ENCODE assay signal across 20 mouse cellular contexts in genomic region chrX:93928794-93929193, GRCm38 (mm10). TPM values are rescaled to one million over a fixed set of nuclear protein-coding genes. Genes with fewer than 3 reads are reported as not detected.
DNase-seq lines count a peak whose midpoint lies in the region; ATAC-seq and TF ChIP-seq lines count a peak whose summit lies in the region.
"Had no signal": no experiment of that assay in that cellular context is flagged by ENCODE, and none has a peak within 500 bp of the region (broad histone marks: within the 10 kb centered on the region; RNA-seq: fewer than 3 reads in every experiment).

No protein-coding gene starts in this region.

- H3K9ac ChIP-seq in liver, embryonic 12.5 days = no peak overlapping the region
- H3K9ac ChIP-seq in hindbrain, embryonic 13.5 days = no peak overlapping the region
- no peak overlapping the region for H3K9ac ChIP-seq in midbrain, embryonic 15.5 days
- H3K9ac ChIP-seq: forebrain, embryonic 15.5 days; heart, embryonic 12.5 days; limb, embryonic 12.5 days had no signal

- H3K27me3 ChIP-seq in liver, embryonic 12.5 days (replicated peaks) = no peaks in the 10 kb centered on the region
- no peaks in the 10 kb centered on the region for H3K27me3 ChIP-seq in small intestine, adult 2 months (ENCODE audit: control insufficient read depth, insufficient read depth, low read length)
- H3K27me3 ChIP-seq in hindbrain, embryonic 13.5 days = 0 out of 2 replicates have a peak, but pooled peaks cover 5% of the 10 kb centered on the region
- no peaks in the 10 kb centered on the region for H3K27me3 ChIP-seq in midbrain, embryonic 15.5 days (replicated peaks)
- H3K27me3 ChIP-seq: forebrain, embryonic 15.5 days had no signal

- H3K4me1 ChIP-seq in liver, embryonic 12.5 days = peaks cover 27% of the 10 kb centered on the region
- H3K4me1 ChIP-seq in small intestine, adult 2 months (ENCODE audit: control insufficient read depth, insufficient read depth, insufficient read length, low read length) = peaks cover 6% of the 10 kb centered on the region
- no peaks in the 10 kb centered on the region for H3K4me1 ChIP-seq in hindbrain, embryonic 13.5 days (replicated peaks)
- no peaks in the 10 kb centered on the region for H3K4me1 ChIP-seq in midbrain, embryonic 15.5 days
- H3K4me1 ChIP-seq: forebrain, embryonic 15.5 days; heart, embryonic 12.5 days; limb, embryonic 12.5 days had no signal

- no peak overlapping the region for H3K4me3 ChIP-seq in liver, embryonic 12.5 days
- H3K4me3 ChIP-seq in small intestine, adult 2 months (ENCODE audit: low read depth, low read length) = no peak overlapping the region
- no peak overlapping the region for H3K4me3 ChIP-seq in hindbrain, embryonic 13.5 days
- no peak overlapping the region for H3K4me3 ChIP-seq in midbrain, embryonic 15.5 days
- H3K4me3 ChIP-seq: forebrain, embryonic 15.5 days; heart, embryonic 12.5 days; left cerebral cortex, adult 2 months; limb, embryonic 12.5 days had no signal

- peak; percentile 71 for DNase-seq in MEL-GATA-1-ER (ENCODE audit: extremely low read depth, low read depth)
- DNase-seq in ovary, postnatal 10 days (ENCODE audit: low spot score) = no peak
- DNase-seq: adrenal gland, postnatal 25 days; cerebellum, postnatal 14 days; spleen, adult 18-20 months had no signal

- H3K4me2 ChIP-seq in liver, embryonic 12.5 days = peak overlapping the region; percentile 42
- H3K4me2 ChIP-seq in hindbrain, embryonic 13.5 days = no peak overlapping the region
- H3K4me2 ChIP-seq in midbrain, embryonic 15.5 days = no peak overlapping the region
- H3K4me2 ChIP-seq: forebrain, embryonic 15.5 days; heart, embryonic 12.5 days; limb, embryonic 12.5 days had no signal

- no peaks in the 10 kb centered on the region for H3K36me3 ChIP-seq in liver, embryonic 12.5 days
- H3K36me3 ChIP-seq in small intestine, adult 2 months (ENCODE audit: control insufficient read depth, insufficient read depth, low read length) = no peaks in the 10 kb centered on the region
- no peaks in the 10 kb centered on the region for H3K36me3 ChIP-seq in hindbrain, embryonic 13.5 days
- no peaks in the 10 kb centered on the region for H3K36me3 ChIP-seq in midbrain, embryonic 15.5 days (replicated peaks)
- H3K36me3 ChIP-seq: forebrain, embryonic 15.5 days; heart, embryonic 12.5 days; limb, embryonic 12.5 days had no signal

- TF ChIP-seq CTCF in small intestine, adult 2 months (IDR thresholded peaks at IDR 0.05; ENCODE audit: extremely low read depth, insufficient read length, insufficient replicate concordance, low read depth, low read length) = no peak

- peak; percentile 85 for ATAC-seq in erythroblast, adult 5-6 weeks (replicated peaks; ENCODE audit: low FRiP score, poor library complexity, severe bottlenecking)
- peak; percentile 96 for ATAC-seq in liver, embryonic 12.5 days
- no peak for ATAC-seq in hindbrain, embryonic 13.5 days (ENCODE audit: low FRiP score)
- ATAC-seq in midbrain, embryonic 15.5 days (replicated peaks) = no peak
- ATAC-seq: forebrain, embryonic 15.5 days; hindbrain, embryonic 16.5 days had no signal

- TF ChIP-seq POLR2A in small intestine, adult 2 months (IDR thresholded peaks at IDR 0.05; ENCODE audit: low read depth, low read length) = no peak

- H3K27ac ChIP-seq in liver, embryonic 12.5 days = peak overlapping the region; percentile 81
- peak overlapping the region; percentile 92 for H3K27ac ChIP-seq in small intestine, adult 2 months (ENCODE audit: insufficient read depth, low read depth, low read length)
- no peak overlapping the region for H3K27ac ChIP-seq in hindbrain, embryonic 13.5 days
- H3K27ac ChIP-seq in midbrain, embryonic 15.5 days = no peak overlapping the region
- H3K27ac ChIP-seq: forebrain, embryonic 15.5 days; left cerebral cortex, adult 2 months; limb, embryonic 12.5 days had no signal

- H3K9me3 ChIP-seq in liver, embryonic 12.5 days (replicated peaks) = no peaks in the 10 kb centered on the region
- H3K9me3 ChIP-seq in hindbrain, embryonic 13.5 days = no peaks in the 10 kb centered on the region
- no peaks in the 10 kb centered on the region for H3K9me3 ChIP-seq in midbrain, embryonic 15.5 days
- H3K9me3 ChIP-seq: forebrain, embryonic 15.5 days; heart, embryonic 12.5 days; limb, embryonic 12.5 days had no signal

- WGBS in liver, embryonic 12.5 days (ENCODE audit: insufficient replicate concordance) = 26% methylated on average over 1 of the region's 1 CpGs
- 22% methylated on average over 1 of the region's 1 CpGs for WGBS in small intestine, adult 2 months
- WGBS in hindbrain, embryonic 13.5 days = 84% methylated on average over 1 of the region's 1 CpGs
- WGBS in midbrain, embryonic 15.5 days = 96% methylated on average over 1 of the region's 1 CpGs

RNA-seq across cellular contexts. Expression of gene AU015836, which starts 39.7 kb away (rescaled TPM):
- total RNA-seq in erythroblast, adult 5-6 weeks (2015; ENCODE audit: low replicate concordance) = not detected in 2 replicates
- total RNA-seq in erythroblast, adult 5-6 weeks (2017; ENCODE audit: low replicate concordance) = not detected in 2 replicates
- polyA plus RNA-seq in liver, embryonic 12.5 days (2016; fragmentation: Nextera tagmentation; extraction: Ambion mirVana) = 0.17 and 0.37 TPM in 2 replicates
- not detected in 2 replicates for polyA plus RNA-seq in small intestine, adult 2 months (2012; rRNA removed)
- not detected in 2 replicates for polyA plus RNA-seq in hindbrain, embryonic 13.5 days (2015; fragmentation: Nextera tagmentation; extraction: Ambion mirVana)
- not detected in 2 replicates for polyA plus RNA-seq in midbrain, embryonic 15.5 days (2015; fragmentation: Nextera tagmentation; extraction: Ambion mirVana)
- total RNA-seq: adrenal gland, postnatal 25 days; gastrocnemius, postnatal 4 days; heart, postnatal 25 days; layer of hippocampus, adult 18-20 months; left cerebral cortex, adult 2 months; midbrain, postnatal 0 days had no signal
- polyA plus RNA-seq: forebrain, embryonic 15.5 days; heart, embryonic 12.5 days; hindbrain, embryonic 16.5 days; limb, embryonic 12.5 days; lung, embryonic 16.5 days; midbrain, postnatal 0 days had no signal

Comparison
In these comparisons a context has a peak if more than half of its experiments do, and no peak if none do; other contexts are left out.
1. ATAC-seq: peak in erythroblast, adult 5-6 weeks (single experiment) and liver, embryonic 12.5 days (single experiment); none in hindbrain, embryonic 13.5 days (single experiment) and midbrain, embryonic 15.5 days (single experiment).
2. H3K27ac ChIP-seq: peak in liver, embryonic 12.5 days (single experiment) and small intestine, adult 2 months (single experiment); none in hindbrain, embryonic 13.5 days (single experiment) and midbrain, embryonic 15.5 days (single experiment).